Mouse (Mus musculus) spleen, adult 12 weeks (tissue): ENCODE measurements around the gene Lactb.
A peak's percentile ranks its signal among the peaks of the same experiment; 100 is the strongest.

Experiments
- DNase-seq: peaks from one replicate; pipeline ENCODE4 v3.0.0; 2022; ENCODE audit warnings: low spot score

The Lactb gene

GRCm38 (mm10) chr9:66975239-66975645 is at the start of gene Lactb:
Lactb (minus strand) TSS chr9:66975484.
- peak; percentile 91 for DNase-seq

- DNase-seq, result no peak
Observed at GRCm38 (mm10) chr9:67023371-67023770, 48.1 kb upstream of the Lactb start.

GRCm38 (mm10) chr9:67020063-67020462 is 44.8 kb upstream of the Lactb start:
- DNase-seq, result no peak

- DNase-seq, result no peak
Observed at GRCm38 (mm10) chr9:67013501-67013900, 38.2 kb upstream of the Lactb start.

GRCm38 (mm10) chr9:67012470-67012869 is 37.2 kb upstream of the Lactb start:
- no peak for DNase-seq

- no peak for DNase-seq
Observed at GRCm38 (mm10) chr9:67011483-67011882, 36.2 kb upstream of the Lactb start.

GRCm38 (mm10) chr9:67008781-67009180 is 33.5 kb upstream of the Lactb start:
- no peak for DNase-seq

- no peak for DNase-seq
Observed at GRCm38 (mm10) chr9:67006376-67006775, 31.1 kb upstream of the Lactb start.

GRCm38 (mm10) chr9:67005161-67005742 is 30.0 kb upstream of the Lactb start:
- DNase-seq, result no peak

GRCm38 (mm10) chr9:67003656-67004055 is 28.4 kb upstream of the Lactb start:
- no peak for DNase-seq

GRCm38 (mm10) chr9:67003156-67003555 is 27.9 kb upstream of the Lactb start:
- no peak for DNase-seq

GRCm38 (mm10) chr9:67001506-67001905 is 26.2 kb upstream of the Lactb start:
- DNase-seq, result no peak

- peak; percentile 61 for DNase-seq
Observed at GRCm38 (mm10) chr9:67001050-67001449, 25.8 kb upstream of the Lactb start.

GRCm38 (mm10) chr9:66999698-67000097 is 24.4 kb upstream of the Lactb start:
- DNase-seq, result no peak

GRCm38 (mm10) chr9:66991750-66992410 is 16.6 kb upstream of the Lactb start:
- peak; percentile 40 for DNase-seq

- no peak for DNase-seq
Observed at GRCm38 (mm10) chr9:66991021-66991749, 15.9 kb upstream of the Lactb start.

- no peak for DNase-seq
Observed at GRCm38 (mm10) chr9:66990046-66990445, 14.8 kb upstream of the Lactb start.

GRCm38 (mm10) chr9:66989581-66989980 is 14.3 kb upstream of the Lactb start:
- no peak for DNase-seq

GRCm38 (mm10) chr9:66988888-66989414 is 13.7 kb upstream of the Lactb start:
- no peak for DNase-seq

- peak; percentile 31 for DNase-seq
Observed at GRCm38 (mm10) chr9:66988198-66988887, 13.1 kb upstream of the Lactb start.

- no peak for DNase-seq
Observed at GRCm38 (mm10) chr9:66985377-66985776, 10.1 kb upstream of the Lactb start.

GRCm38 (mm10) chr9:66982085-66982484 is 6.8 kb upstream of the Lactb start:
- DNase-seq, result no peak
